Mouse (Mus musculus) lung, postnatal 10 days (tissue): ENCODE measurements around the gene Antxr2.

ENCODE experiments used
- DNase-seq: peaks from one replicate; pipeline ENCODE4 v3.0.0; 2021

Antxr2 gene

GRCm38 (mm10) chr5:97986656-97987294 lies 44.1 kb downstream of the Antxr2 start:
- DNase-seq, result no peak

- no peak for DNase-seq
These were observed 47.5 kb downstream of the Antxr2 start for GRCm38 (mm10) chr5:97983375-97983774.

- peak; percentile 4 for DNase-seq
These were observed 50.4 kb downstream of the Antxr2 start for GRCm38 (mm10) chr5:97980472-97980871.

GRCm38 (mm10) chr5:97973293-97973692 lies 57.5 kb downstream of the Antxr2 start:
- no peak for DNase-seq

- no peak for DNase-seq
These were observed 58.8 kb downstream of the Antxr2 start for GRCm38 (mm10) chr5:97972029-97972428.

GRCm38 (mm10) chr5:97971236-97971635 lies 59.6 kb downstream of the Antxr2 start:
- no peak for DNase-seq

- no peak for DNase-seq
These were observed 63.8 kb downstream of the Antxr2 start for GRCm38 (mm10) chr5:97967044-97967443.

- no peak for DNase-seq
These were observed 64.7 kb downstream of the Antxr2 start for GRCm38 (mm10) chr5:97966101-97966500.

GRCm38 (mm10) chr5:97964444-97964843 lies 66.4 kb downstream of the Antxr2 start:
- no peak for DNase-seq

- DNase-seq, result peak; percentile 3
These were observed 68.3 kb downstream of the Antxr2 start for GRCm38 (mm10) chr5:97962512-97962911.

- DNase-seq, result no peak
These were observed 69.1 kb downstream of the Antxr2 start for GRCm38 (mm10) chr5:97961786-97962185.

GRCm38 (mm10) chr5:97959651-97960050 lies 71.2 kb downstream of the Antxr2 start:
- peak; percentile 17 for DNase-seq

- no peak for DNase-seq
These were observed 71.8 kb downstream of the Antxr2 start for GRCm38 (mm10) chr5:97959010-97959409.

GRCm38 (mm10) chr5:97957501-97957900 lies 73.3 kb downstream of the Antxr2 start:
- DNase-seq, result no peak

GRCm38 (mm10) chr5:97954193-97954772 lies 76.6 kb downstream of the Antxr2 start:
- DNase-seq, result no peak

GRCm38 (mm10) chr5:97953241-97953920 lies 77.5 kb downstream of the Antxr2 start:
- DNase-seq, result no peak

GRCm38 (mm10) chr5:97947261-97947660 lies 83.6 kb downstream of the Antxr2 start:
- DNase-seq, result no peak

GRCm38 (mm10) chr5:97946236-97946635 lies 84.6 kb downstream of the Antxr2 start:
- no peak for DNase-seq

- peak; percentile 57 for DNase-seq
These were observed 95.4 kb downstream of the Antxr2 start for GRCm38 (mm10) chr5:97935140-97936129.

- no peak for DNase-seq
These were observed 113.2 kb downstream of the Antxr2 start for GRCm38 (mm10) chr5:97917654-97918053.

- DNase-seq, result no peak
These were observed 116.0 kb downstream of the Antxr2 start for GRCm38 (mm10) chr5:97914890-97915289.

GRCm38 (mm10) chr5:97913901-97914300 lies 116.9 kb downstream of the Antxr2 start:
- DNase-seq, result no peak

- DNase-seq, result no peak
These were observed 123.4 kb downstream of the Antxr2 start for GRCm38 (mm10) chr5:97907482-97907881.
